Mouse (Mus musculus): ENCODE measurements around the gene Shroom2.
"Not testable (repeated sequence)": the region's sequence is repeated elsewhere in the genome, so short reads cannot be mapped to it uniquely, and the experiment has no call there.

The Shroom2 gene

DNA sequence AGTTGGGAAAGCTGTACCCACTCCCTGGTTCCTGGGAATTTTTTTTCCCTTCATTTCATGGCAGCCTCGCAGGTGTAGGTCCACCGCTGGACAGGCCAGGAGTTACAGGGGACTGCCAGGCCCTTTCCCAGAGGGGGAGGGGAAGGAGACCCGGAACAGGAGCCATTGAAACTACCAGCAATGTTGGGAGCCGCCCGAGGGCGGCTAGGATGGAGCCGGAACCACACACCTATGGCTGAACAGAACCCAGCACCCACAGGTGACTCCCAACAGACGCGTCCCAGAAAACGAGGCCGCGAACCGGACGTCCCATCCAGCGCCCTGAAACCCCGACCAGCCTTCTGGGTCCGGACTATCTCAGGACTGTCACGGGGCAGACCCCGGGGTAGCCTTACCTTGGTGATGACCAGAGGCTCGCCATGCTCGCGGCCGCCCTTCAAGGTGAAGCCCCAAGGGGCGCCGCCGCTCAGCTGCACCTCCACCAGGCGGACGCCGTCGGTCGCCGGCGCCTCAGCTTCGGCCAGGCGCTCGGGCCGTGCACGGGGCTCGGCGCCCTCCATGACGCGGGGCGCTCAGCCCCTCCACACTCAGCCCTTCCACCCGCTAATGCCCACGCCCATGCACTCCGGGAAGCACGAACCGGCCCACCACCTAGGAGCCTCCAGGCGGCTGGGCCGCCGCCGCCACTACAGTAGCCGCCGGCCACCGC is at the start of gene Shroom2:
Gene Shroom2 (minus strand): TSS at position 575 of the 709 bp plus-strand sequence.
- no peak for DNase-seq

DNA sequence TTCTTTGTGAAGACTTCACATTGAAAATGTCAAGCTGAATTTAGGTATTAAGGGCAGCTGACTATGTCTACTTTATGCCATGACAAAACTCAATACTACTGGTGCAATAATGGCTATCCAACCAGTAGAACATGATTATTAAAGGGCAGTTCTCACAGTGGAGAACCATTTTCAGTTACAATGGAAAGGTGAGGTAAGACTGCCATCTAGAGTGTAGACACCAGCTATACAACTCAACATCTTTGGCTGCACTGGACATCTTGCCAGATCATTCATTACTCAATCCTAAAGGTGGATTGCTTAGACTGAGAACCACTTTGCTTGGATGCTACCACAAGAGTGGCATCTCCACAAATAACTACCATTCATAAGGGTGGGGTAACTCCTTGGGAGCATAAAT is 49.7 kb upstream of the Shroom2 start:
- peak; percentile 0 for DNase-seq

DNA sequence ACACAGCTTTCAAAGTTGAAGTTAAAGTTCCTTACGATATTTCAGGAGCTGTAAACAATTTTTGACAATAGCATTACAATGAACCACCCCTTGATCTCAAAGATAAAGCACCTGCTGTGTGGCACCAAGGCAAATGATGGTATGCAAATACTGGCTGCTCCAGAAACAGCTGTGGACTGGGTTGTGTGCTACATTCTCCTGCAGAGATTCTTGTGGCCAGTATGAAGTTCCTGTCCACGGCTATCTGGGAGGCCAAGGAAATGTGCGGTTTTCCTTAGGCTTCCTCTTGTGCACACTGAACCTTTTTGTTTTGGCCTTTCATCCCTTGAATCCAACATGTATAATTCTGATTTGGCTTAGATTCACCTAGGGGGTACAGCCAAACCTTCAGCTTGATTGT is 44.1 kb upstream of the Shroom2 start:
- no peak for DNase-seq

DNA sequence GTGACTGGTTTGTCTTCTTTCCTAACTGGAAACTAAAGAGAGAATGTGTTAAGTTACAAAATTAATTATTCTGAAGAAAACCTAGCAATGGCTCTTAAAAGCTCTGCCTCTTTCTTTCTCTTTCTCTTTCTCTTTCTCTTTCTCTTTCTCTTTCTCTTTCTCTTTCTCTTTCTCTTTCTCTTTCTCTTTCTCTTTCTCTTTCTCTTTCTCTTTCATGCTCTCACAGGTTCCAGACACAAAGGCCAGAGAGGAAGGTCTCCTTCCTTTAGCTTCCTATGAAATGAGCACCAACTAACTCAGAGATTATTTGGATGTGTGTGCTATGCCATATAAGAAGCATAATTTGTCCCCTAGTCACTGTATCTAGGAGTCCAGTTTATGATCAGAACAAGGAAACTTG is 36.1 kb upstream of the Shroom2 start:
- no peak for DNase-seq

DNA sequence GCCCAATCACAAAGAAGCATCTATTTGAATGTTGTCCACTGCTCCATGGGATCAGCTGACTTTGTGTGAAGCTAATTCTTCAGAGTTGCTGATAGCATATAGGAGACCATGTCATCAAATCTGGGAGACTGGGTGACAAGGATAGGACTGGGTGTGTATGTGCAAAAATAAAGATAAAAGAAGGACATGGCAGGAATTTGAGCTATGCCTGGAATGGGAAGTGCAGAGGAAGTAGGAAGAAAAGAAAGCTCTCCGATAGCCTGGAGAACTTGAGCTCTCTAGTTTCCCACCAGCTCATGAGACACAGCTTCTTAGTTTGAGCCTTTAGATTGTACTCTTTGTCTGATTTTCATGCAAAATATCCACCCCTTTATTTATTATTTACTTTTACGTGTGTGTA is 19.3 kb upstream of the Shroom2 start:
- DNase-seq, result no peak

DNA sequence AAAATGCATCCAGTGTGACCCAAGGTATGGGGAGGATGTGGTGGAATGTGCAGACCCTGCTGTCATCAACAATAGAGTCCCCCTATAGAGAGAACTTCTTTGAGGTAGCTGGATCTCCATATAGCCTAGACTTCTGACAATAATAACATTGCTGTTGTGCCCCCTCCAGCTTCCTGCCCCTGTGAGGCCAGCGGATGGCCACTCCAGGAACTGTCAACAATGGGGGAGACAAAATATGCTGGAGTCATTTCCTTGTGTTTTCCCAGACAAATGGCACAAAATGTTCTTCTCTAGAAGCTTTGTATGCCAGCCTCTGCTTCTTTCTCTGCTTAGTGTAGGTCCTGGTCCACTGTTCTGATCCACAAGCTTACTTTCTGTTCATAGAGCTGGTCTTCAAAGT is 18.9 kb upstream of the Shroom2 start:
- no peak for DNase-seq

DNA sequence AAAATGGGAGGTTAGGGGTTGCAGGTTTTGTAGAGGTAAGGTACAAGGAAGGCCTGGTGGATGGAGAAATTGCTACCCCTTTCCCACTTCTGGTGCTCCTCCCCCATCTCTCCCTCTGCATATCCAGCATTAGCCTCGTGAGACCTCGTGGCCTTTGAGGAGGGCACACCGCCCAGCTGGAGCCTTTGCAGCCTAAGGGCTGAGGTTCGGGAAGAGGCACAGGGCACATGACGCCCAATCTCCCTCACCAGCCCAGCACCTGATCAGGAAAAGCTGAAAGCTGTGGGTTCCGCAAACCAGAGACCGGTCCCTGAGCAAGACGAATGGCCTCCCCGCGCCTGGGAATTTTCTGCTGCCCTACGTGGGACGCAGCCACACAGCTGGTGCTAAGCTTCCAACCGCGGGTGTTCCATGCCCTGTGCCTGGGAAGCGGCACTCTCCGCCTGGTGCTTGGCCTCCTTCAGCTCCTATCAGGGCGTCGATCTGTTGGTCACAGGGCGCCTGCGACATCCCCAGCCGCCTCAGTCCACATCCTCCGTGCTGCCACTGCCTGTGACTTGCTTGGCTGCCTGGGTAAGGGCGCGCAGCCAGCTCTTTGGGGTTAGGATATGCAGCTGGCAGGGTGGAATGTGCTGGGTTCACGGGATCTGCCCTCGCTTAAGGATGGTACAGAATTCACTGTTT is 12.6 kb upstream of the Shroom2 start, which contains the start of gene Gpr143:
Gene Gpr143 (plus strand): TSS at position 202 of the 684 bp plus-strand sequence.
- peak; percentile 1 for DNase-seq

DNA sequence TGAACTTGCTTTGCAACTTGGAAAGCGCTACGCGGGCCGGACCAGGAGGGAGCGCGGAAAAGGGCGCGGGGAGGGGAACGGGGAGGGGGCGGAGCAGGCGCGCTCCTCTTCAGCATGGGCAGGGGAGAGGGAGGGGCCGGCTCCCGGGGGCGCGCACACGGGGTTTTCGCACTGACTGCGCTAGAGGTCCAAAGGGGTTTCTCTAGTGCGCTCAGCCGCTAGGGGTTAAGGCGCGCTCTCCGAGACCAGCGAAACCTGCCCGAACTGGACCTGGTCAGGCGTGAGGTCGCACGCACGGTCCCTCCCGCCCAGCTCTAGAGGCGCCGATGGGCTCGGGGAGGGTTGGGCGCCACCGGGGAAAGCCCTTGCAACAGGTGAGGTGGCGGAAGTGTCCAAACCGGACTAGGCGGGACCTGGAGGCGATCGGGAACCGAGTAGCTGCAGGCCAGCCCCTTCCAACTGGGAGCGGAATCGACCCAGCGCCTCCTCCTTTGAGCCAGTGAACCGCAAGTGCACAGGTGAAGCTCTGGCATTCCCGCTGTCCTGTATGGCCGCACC is 414 bp upstream of the Shroom2 start:
- DNase-seq, result no peak

DNA sequence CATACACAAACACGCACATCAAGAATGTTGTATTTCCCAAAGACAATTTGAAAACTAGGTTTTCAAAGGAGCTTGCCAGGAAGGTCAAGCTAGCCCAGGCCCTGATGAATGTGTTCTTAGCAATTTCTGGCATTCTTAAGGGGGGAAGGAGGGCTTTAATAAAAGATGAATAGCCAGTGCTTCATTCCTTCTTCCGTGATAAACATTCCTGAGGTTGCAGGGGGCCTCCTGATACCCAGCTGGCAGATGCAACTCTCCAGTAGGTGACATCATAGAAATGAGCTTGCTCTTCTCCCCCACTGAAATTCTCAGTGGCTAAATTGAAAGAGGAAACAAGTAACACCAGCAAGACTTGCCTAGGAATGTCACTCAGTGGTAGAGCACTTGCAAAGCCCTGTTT is 5.1 kb downstream of the Shroom2 start:
- no peak for DNase-seq

DNA sequence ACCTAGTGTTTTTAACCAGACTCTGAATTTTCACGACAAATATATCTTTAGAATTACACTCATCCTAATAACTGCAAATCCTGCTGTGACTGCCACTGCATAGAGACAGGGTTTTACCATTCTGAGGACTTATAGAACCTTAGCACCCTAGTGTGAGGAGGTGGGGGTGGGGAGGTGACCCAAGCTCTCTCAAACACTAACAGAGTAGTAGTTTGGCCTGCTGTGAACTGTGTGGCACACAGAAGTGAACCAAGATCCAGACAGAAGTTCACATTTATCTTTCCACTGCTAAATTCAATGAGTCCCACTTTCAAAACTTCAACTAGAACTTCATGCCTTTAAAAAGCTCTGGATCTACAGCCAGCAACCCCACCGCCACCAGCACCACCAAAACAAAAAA is 6.4 kb downstream of the Shroom2 start:
- no peak for DNase-seq

DNA sequence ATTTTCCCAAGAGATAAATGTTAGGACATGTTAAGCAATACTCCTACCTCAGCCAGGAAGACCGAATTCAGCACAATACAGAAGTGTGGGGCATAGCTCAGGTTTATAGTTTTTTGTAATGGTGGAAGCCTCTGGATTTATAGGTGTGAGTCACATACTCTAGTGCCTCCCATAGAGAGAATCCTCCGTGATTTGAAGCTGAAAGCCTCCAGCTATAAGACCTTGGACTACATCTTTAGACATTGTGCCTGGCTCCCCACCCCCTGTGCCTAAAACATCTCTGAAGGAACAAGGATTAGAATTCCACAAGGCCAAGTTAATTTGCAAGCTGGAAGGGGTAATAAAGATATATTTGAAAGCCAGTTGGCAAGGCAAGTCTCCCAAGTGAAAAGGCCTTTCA is 6.8 kb downstream of the Shroom2 start:
- no peak for DNase-seq

DNA sequence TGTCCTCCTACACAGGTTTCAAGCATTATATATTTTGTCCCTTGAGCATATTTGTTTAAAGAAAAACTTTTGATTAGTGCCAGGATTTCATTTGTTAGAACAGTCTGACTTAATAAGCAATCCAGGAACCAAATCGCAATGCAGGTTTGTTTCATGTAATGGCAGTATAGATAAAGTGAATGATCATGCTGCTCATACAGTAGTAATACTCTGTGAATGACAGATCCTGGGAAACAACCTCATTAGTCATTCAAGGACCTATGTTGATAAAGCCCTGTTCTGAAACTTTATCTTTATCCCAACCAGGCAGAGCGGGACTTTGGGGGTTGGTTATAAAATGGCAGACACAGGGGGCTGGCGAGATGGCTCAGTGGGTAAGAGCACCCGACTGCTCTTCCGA is 13.0 kb downstream of the Shroom2 start:
- no peak for DNase-seq

DNA sequence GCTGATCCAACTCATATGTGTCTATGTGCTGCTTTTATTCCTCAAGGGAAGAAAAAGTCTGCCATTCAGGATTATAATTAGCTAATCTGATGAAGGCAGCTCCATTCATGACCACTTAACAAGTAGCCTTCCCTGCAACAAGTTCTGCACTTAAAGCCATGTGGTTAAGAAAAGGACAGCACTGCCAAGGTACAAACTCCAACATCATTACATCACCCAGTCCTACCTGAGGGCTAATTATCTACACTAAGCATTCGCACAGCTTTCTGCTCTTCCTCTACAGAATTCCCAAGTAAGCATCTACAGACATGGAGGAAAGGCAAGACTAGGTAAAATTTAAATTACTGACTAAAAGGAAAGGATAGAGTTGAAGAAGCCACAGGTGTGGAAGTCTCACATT is 13.4 kb downstream of the Shroom2 start:
- DNase-seq, result no peak

DNA sequence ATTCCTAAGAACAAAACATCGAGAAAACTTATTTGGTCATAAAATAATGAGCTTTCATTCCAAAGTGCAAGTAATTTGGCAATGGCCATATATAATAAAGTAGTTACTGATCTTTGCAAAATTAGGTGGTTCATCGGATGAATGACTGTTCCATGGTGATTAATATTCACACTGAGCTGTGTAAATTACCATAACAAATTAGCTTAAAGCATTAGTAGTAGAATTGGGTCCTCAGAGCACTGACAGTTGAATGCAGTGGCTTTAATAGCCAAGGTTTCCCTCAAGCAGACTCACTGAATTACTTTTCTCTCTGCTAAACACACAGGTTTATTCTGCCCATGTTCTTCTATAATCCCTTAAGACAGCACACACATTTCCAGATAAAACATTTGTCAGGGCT is 23.3 kb downstream of the Shroom2 start:
- no peak for DNase-seq

DNA sequence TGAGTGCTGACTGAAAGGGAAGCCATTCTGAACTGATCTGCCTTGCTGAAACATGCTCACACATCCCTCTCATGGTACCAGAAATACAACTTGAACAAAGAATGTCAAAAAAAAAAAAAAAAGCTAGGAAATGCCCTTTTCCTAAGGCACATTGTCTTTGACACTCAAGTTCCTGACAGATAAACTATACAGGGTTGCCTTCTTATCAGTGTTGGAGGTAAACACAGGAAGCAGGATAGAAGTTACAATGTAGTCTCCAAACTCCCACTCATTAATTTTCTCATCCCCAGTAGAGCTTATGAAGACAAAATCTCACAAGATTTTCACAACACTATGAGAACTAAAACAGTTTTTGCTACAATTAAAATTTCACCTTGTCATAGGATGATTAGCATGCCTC is 25.6 kb downstream of the Shroom2 start:
- DNase-seq, result no peak

DNA sequence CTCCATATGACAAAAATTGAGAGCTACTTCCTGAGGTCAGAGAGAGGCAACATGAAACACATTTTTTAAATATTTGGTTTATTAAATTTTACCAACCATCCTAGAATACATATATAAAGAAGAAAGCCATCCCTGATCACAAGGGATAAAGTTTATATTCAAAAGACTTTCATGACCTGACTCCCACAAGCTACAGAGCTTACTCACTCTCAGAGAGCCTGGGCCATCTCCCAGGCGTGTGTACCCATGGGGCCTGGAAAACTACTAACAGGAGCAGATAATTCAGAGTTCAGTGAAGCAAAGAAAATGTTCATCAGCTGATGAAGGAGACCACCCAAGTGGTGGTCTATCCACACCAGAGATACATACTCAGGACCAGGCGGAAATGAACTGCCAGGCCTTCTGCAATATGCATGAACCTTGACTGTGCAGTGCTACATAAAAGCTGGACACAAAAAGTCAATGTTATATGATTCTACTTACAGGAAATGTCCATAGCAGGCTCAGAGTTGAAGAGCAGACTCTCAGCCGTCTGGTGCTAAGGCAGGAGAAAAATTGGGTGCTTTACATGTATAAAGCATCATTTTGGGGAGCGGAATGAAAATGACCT is 30.4 kb downstream of the Shroom2 start:
- no peak for DNase-seq

DNA sequence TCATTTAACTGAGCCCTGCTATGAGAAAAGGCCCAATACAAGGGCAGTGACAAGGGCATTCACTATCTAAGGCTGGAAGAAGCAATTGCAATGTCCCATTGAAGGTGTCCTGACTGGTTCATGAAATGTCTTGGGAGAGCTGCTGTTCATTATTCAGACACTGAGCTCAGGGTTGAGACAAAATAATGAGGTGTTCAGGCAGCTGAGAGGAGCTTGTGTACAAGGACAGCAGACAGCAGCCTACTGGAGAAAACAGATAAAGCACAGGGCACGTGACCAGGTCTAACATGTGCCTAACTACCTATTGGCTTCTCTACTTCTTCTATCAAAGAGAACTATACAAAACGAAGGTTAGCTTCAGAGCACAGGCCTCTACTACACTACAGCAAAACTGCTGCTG is 31.1 kb downstream of the Shroom2 start:
- DNase-seq, result no peak

DNA sequence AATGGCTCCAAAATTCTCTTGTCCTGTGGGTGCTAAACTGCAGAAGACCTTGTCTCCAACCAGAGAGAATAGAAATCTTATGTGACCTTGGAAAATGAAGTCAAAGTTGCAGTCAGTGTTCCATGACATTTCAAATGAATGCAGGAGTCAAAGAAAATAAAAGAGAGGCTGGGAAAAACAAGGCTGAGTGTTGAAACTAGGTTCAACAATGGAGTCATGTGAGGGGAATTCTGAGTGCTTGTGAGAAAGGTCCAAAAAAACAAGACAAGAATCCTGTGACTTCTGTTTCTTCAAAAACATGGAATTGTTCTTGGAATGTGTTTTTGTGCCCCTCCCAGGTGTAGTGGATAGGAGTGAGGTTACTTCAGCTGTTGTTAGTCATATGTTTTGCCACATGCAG is 34.0 kb downstream of the Shroom2 start:
- DNase-seq, result no peak

DNA sequence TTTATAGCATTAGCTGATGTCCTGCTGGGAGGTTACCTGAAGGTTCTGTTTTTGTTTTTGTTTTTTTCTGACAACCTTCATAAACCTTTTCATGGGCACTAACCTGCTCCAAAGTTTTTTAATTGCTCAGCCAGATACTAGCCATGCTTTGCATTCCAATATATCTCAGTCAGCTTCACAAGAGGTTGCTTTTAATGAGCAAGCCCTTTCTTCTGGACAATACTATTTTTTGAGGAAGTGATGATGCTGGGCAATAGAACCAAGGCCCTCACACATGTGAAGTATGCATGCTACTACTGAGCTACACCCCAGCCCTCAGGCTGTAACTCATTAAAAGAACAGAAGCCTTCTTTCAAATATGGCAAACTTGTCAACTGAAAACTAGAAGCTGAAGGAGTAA is 52.6 kb downstream of the Shroom2 start:
- no peak for DNase-seq

DNA sequence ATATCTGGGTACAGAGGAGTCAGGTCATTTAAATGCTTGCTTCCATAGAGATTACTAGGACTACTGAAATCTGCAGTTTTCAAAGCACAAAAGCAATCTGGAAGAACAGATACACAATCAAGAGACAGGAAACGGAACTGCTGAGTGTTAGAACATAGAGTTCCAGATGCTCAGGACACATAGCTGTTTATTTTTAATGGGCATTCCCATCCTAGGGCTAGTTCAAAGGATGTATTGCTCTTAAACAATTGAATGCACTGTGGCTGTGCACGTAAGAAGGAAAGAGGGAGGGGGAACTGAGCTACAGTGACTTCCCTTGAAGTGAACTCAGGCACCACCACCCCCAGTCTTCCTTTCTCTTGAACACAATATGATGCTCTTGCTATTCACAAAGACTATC is 58.5 kb downstream of the Shroom2 start:
- DNase-seq, result not testable (repeated sequence)

DNA sequence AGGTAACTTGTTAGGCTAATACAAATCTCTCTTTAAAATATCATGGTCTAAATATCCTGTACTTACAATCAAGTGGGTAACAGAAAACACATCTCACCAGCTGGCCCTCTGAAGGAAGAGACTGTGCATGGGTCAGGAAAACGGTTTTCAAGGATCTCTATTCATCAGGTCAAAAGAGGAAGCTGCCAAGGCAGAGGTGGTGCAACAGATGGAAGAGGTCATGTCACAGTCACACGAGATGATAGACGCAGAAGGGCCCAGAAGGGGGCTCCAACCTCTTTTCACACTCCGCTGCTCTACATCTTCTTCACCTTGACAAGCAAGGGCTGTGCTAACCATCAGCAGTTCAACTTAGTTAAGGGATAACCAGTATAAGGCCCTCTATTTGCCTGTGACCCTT is 60.9 kb downstream of the Shroom2 start:
- no peak for DNase-seq

DNA sequence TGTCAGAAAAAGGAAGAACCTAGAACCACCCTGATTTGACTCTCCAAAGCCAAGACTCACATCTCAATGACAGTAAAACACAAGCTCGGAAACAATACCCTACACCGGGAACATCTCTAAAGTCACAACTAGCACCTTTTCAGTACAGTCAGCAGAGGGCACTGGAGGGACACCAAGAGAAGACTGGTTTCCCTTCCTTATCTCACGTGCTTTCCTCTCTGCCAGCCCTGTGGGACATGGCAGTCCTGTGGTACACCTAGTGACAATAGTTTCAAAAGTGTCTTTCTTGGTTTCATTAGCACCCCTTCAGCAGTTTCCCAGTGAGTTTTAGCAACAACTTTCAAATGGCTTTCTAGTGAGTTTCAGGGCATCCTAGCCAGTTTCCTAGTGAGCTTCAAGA is 63.9 kb downstream of the Shroom2 start:
- DNase-seq, result peak; percentile 11

DNA sequence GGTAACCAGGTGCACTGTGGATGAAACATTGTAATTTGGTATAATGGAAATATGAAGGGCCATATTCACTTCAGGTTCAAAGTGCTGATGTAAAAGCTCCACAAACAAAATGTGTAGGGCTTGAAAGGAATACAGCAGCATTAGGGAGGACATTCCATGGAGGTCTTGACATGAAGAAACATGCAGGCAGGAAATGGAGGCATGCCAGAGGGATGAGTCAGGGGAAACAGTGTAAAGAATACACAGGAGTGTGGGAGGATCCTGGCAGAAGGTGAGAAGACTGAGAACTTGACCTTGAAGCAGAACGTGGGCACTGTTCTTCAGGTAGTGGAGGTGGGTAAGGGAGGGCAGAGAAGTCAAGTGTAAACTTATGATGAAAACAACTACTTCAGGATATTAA is 65.6 kb downstream of the Shroom2 start:
- DNase-seq, result no peak

DNA sequence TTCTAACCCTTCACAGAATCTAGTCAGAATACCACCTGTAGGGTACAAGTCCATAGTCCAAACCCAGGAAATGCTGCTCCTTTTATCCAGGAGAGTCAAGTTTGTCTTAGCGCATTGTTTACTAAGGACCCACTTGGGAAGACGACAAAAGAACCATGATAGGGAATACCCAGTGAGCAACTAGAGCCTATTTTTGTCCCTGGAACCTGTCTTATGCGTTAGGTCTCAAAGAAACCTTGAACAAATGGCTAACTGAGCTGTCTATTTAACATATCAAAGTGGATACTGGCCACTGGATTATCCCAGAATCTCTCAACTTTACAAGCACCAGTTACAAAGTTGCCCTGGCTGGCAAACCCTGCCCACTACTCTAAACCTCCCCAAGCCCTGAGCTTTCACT is 67.6 kb downstream of the Shroom2 start:
- DNase-seq, result no peak

All from right cerebral cortex, adult 18-20 months (tissue).